Mouse (Mus musculus): ENCODE measurements around the gene Odf3b.

Gene Odf3b

DNA sequence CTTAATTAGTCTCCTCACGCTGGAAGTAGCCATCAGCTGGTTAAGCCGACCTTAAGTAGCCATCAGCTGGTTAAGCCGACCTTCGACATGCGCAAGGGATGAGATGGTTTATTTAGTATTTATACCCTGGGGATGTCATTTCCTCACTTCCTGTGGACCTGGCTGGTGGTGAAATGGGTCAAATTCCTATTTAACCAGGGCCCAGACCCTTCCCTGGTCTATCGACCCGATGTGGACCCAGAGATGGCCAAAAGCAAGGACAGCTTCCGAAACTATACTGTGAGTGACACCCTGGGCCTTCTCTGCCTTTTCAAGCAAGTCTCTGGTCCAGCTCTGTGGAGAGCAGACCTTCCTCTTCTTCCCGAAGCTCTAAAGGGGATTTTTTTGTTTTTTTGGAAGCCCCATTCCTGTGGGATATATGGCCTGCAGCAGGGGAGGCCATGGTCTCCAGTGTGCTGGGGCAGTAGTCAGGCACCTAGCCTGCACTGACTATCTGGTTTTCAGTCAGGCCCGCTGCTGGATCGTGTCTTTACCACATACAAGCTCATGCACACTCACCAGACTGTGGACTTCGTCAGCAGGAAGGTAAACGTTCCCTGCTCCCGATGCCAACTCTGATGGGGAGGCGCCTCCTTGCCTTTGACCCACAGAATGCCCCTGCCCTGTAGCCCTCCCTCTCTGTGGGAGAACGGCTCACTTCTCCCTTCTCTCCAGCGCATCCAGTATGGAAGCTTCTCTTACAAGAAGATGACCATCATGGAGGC is 44.1 kb downstream of the Odf3b start:
- no peak for DNase-seq (ENCODE audit: low spot score)

DNA sequence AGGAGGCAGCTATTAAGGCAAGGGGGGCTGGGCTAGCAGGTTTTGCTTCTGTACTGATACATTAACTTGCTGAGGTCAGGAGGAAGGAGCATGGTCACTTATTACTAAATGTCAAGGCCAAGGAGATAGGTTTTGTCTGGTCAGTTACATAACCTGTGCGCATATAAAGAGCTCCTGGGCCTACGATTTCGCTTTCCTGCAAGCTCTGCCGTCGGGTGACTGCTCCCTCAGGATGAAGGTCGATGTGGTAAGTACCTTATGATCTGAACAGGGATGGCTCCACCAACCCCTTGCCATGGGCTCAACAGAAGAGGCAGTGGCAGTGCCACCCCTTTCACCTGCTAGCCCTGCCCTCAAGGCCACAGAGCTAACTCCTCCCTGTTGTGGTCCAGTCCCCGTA is 44.8 kb downstream of the Odf3b start, which contains the start of gene Miox:
TSS of gene Miox (plus strand) at position 128 of the 400 bp plus-strand sequence.
- DNase-seq (ENCODE audit: low spot score) = no peak
